Mouse (Mus musculus): ENCODE measurements around the gene Fmo5. TPM values are rescaled to one million over a fixed set of nuclear protein-coding genes. Genes with fewer than 3 reads are reported as not detected.

Fmo5 gene
- polyA plus RNA-seq, 1 experiment from 2014 or later, result 3.2 TPM

Small RNA genes lying within 50 kb of the gene (microRNA-seq; reads per million reads assigned to microRNA genes)
- gene Mir7225, result not detected

Other genes starting within 250 kb of the Fmo5 start
- gene Olfr1402, start 206.8 kb upstream of the Fmo5 start, polyA plus RNA-seq (2015; fragmentation: Nextera tagmentation; extraction: Ambion mirVana), result not detected in 2 replicates
- 17.3 and 18.2 TPM in 2 replicates for gene Chd1l, start 18.6 kb upstream of the Fmo5 start, polyA plus RNA-seq (2015; fragmentation: Nextera tagmentation; extraction: Ambion mirVana)
- gene Prkab2, start 29.4 kb downstream of the Fmo5 start, polyA plus RNA-seq (2015; fragmentation: Nextera tagmentation; extraction: Ambion mirVana), result 4.9 and 5.1 TPM in 2 replicates
- gene Gm17651, start 45.9 kb downstream of the Fmo5 start, polyA plus RNA-seq (2015; fragmentation: Nextera tagmentation; extraction: Ambion mirVana), result not detected in 2 replicates

Data from lung, embryonic 15.5 days (tissue).